Mouse (Mus musculus): ENCODE measurements at regions not wholly inside any gene's neighbourhood (a gene's known extent, or its start where the extent isn't known, plus 50 kb on each side); places are given as distances from the start of the nearest gene placed in this dataset.
"Not testable (repeated sequence)": the region's sequence is repeated elsewhere in the genome, so short reads cannot be mapped to it uniquely, and the experiment has no call there.

GRCm38 (mm10) chr6:107012938-107013511 lies 213.1 kb upstream of the Crbn start:
- no peak for DNase-seq

- DNase-seq: peak; percentile 17
These were observed 219.2 kb upstream of the Crbn start for GRCm38 (mm10) chr6:107019126-107019525.

- DNase-seq: peak; percentile 8
These were observed 245.3 kb upstream of the Crbn start for GRCm38 (mm10) chr6:107045177-107045576.

- no peak for DNase-seq
These were observed 251.7 kb upstream of the Crbn start for GRCm38 (mm10) chr6:107051604-107052003.

- DNase-seq: no peak
These were observed 252.3 kb upstream of the Crbn start for GRCm38 (mm10) chr6:107052180-107052579.

GRCm38 (mm10) chr6:107059001-107059765 lies 259.3 kb upstream of the Crbn start:
- no peak for DNase-seq

- DNase-seq: no peak
These were observed 263.1 kb upstream of the Crbn start for GRCm38 (mm10) chr6:107062886-107063565.

- no peak for DNase-seq
These were observed 270.6 kb upstream of the Crbn start for GRCm38 (mm10) chr6:107070441-107070840.

GRCm38 (mm10) chr6:107092600-107092999 lies 292.7 kb upstream of the Crbn start:
- no peak for DNase-seq

GRCm38 (mm10) chr6:107128716-107129115 lies 328.8 kb upstream of the Crbn start:
- DNase-seq: peak; percentile 49

- DNase-seq: peak; percentile 72
These were observed 361.7 kb upstream of the Lrrn1 start for GRCm38 (mm10) chr6:107167736-107168491.

GRCm38 (mm10) chr6:107218309-107218708 lies 311.3 kb upstream of the Lrrn1 start:
- no peak for DNase-seq

GRCm38 (mm10) chr6:107218721-107219120 lies 310.8 kb upstream of the Lrrn1 start:
- no peak for DNase-seq

GRCm38 (mm10) chr6:107222602-107223001 lies 307.0 kb upstream of the Lrrn1 start:
- no peak for DNase-seq

- DNase-seq: not testable (repeated sequence)
These were observed 299.7 kb upstream of the Lrrn1 start for GRCm38 (mm10) chr6:107229843-107230242.

GRCm38 (mm10) chr6:107237692-107238091 lies 291.9 kb upstream of the Lrrn1 start:
- no peak for DNase-seq

- DNase-seq: peak; percentile 65
These were observed 285.6 kb upstream of the Lrrn1 start for GRCm38 (mm10) chr6:107243981-107244380.

- no peak for DNase-seq
These were observed 249.2 kb upstream of the Lrrn1 start for GRCm38 (mm10) chr6:107280348-107280747.

GRCm38 (mm10) chr6:107290850-107291249 lies 238.7 kb upstream of the Lrrn1 start:
- DNase-seq: no peak

GRCm38 (mm10) chr6:107303676-107304369 lies 225.7 kb upstream of the Lrrn1 start:
- DNase-seq: peak; percentile 4

- no peak for DNase-seq
These were observed 210.0 kb upstream of the Lrrn1 start for GRCm38 (mm10) chr6:107319565-107319964.

- DNase-seq: peak; percentile 2
These were observed 179.1 kb upstream of the Lrrn1 start for GRCm38 (mm10) chr6:107350503-107350902.

GRCm38 (mm10) chr6:107375274-107375673 lies 154.3 kb upstream of the Lrrn1 start:
- DNase-seq: no peak

All from layer of hippocampus, adult 9-11 months (tissue).